Mouse (Mus musculus) erythroblast, adult 5-6 weeks (primary cell): Measurements from ENCODE around the gene Misp. TPM values are rescaled to one million over a fixed set of nuclear protein-coding genes. Genes with fewer than 3 reads are reported as not detected.

ENCODE experiments used
- ATAC-seq: replicated peaks from 2 replicates; pipeline ENCODE4 v1.8.0; 2016; ENCODE audit warnings: moderate number of reproducible peaks, mild to moderate bottlenecking, moderate TSS enrichment, inconsistent platforms; ENCODE audit not compliant: poor library complexity, low FRiP score, severe bottlenecking
- total RNA-seq, 2 experiments: library from RNA; stranded (forward) in 1 of 2; stranded (reverse) in 1 of 2; fragments of 150-400 nt in 1 of 2; fragments of 200-764, 138-1000 nt in 1 of 2; gene quantifications; 2 replicates each; pipeline versions ENCODE4 v1.2.3 to v1.2.4; 2015 to 2017; ENCODE audit warnings: low replicate concordance in 2 of 2

The Misp gene
- total RNA-seq, 2 experiments from 2014 or later, result not detected

GRCm38 (mm10) chr10:79864351-79865188, 43.8 kb downstream of the Misp start:
- no peak for ATAC-seq

DNA sequence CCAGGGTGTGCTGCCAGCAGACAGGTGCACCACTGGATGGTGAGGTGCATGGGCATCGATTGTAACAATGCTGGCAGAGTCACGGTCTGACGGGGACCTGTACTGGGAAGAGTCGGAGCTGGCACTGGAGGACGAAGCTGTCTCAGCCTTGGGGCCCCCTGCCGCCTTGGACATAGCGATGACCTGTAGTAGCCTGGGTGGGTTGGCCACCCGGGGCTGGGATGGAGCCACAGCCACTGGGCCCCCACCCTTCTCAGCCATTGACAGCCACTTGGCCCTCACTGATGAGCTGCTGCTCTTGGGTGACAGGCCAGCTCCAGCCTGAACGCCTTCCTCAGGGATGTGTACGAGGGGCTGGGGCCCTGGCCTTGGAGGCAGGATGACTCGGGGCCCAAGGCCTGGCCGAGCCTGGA, 44.4 kb downstream of the Misp start:
- no peak for ATAC-seq

DNA sequence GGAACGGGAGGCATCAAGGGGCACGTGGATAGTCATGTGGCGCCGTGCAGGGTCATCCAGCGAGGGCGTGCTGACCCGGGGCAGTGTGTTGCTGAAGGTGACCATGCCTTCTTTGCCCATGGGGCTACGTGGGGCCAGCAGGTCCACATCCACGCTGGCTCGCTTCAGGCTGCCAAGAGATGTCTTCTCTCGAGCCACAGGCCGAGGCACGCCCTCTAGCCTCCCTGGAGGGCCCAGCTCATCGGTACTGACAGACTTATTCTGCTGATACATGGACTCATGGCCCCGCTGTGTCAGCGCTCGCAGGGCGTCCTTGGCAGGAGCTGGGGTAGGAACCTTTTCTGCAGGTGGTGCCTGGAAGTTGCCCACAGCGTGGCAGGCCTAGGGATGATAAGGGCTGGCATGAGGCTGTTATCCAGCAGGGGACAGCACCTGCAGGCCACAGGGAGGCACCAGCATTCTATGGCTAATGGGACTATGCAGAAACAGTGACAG, 45.1 kb downstream of the Misp start:
- ATAC-seq, result no peak

- no peak for ATAC-seq
Measured at GRCm38 (mm10) chr10:79866601-79867000, 45.8 kb downstream of the Misp start.

GRCm38 (mm10) chr10:79871845-79872244, 51.1 kb downstream of the Misp start:
- ATAC-seq, result no peak

GRCm38 (mm10) chr10:79872862-79873261, 52.1 kb downstream of the Misp start:
- no peak for ATAC-seq

GRCm38 (mm10) chr10:79873313-79873712, 52.5 kb downstream of the Misp start:
- no peak for ATAC-seq

DNA sequence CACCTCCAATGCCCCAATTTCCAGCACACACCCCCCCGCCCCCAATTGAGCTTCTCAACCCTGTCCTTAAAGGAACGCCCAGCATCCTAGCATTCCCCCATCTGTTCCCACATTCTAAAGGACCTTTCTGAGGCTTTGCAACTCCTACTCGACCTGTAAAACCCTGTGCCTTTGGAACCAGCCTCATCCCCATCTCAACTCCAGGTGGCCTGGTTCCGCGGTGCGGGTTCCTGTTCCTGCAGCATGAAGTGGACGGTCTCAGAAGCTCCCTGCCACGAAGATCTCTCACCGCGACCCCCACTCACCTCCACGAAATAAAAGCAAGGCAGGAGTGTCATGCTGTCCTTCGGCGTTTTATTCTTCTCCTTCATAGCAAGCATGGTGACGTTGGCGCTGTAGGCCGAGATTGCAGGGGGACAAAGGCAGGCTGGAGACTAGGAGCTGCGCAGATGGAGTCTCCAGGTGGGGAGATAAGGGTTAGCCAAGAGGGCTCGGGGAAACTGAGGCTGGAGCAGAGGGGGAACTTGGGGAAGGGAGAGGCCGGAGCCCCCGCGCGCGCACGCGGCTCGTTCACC, 53.0 kb downstream of the Misp start:
- ATAC-seq, result no peak

DNA sequence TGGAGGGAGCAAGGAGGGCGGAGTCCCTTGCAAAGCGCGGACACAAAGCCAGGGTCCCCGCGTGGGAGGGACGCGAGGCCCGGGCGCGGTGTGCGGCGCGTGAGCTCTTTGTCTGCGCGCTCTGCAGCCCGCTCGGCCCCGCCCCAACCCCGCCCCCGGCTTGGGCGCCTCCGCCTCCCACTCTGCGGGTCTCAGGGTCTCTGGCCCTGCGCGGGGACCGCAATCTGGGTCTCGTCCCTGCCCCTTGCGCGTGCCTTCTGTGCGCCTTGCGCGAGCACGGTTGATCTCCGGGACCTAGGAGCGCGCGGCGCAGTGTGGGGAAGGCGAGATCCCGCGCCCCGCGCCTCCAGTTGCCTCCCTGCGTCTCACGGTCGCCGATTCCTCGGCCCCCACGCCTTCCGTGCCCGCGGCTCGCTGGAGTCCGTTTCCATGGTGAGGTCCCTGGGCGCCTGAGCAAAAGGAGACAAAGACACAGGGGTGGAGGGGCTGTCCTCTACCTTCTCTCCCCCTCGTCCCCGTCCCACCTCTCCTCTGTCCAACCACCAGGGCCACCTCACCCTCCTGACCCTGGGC, 53.6 kb downstream of the Misp start, which contains the start of the genes Prtn3 and Plppr3:
Prtn3 (plus strand) TSS at position 187 of the 573 bp plus-strand sequence.
Plppr3 (minus strand) TSS at position 345 of the 573 bp plus-strand sequence.
- no peak for ATAC-seq

DNA sequence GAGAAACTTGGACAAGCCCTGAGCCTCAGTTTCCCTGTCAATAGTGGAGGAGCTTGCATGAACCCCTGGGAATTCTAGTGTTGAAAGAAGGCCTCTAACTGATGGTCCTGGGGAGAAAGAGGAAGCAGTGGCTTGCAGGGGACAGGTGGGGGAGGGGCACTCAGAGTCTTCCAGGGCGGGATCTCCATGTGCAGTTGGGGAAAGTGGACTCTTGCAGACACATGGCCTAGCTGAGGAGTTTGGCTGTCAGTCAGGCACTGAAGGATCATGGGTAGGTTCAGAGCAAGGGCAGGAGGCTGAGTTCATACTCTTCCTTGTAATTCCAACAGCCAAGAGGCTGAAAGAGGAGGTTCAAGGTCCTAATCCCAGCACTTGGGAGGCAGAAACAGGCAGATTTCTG, 56.4 kb downstream of the Misp start:
- no peak for ATAC-seq

DNA sequence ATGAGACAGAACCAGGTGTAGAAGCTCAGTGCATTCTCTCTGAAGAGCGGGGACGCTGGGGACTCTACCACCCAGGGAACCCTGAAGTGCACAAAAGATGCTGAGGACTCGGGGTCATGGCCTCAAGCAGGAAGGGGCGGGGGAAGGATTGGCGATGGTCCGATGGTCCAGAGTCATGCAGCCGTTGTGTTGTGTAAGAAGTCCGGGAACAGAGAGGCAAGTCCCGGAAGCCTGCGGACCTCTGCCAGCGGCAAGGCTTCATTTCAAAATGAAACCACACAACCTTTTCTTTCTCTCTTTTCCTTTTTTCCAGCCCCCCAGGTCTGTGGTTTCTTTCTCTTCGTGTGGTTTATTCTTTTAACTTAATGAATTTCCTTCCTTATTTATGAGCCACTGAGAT, 57.0 kb downstream of the Misp start:
- ATAC-seq, result no peak

GRCm38 (mm10) chr10:79879527-79879926, 58.7 kb downstream of the Misp start:
- no peak for ATAC-seq

Other genes with a start within 250 kb of the Misp start
Only the 30 nearest of the 34 such genes appear.
- gene Shc2, start 183.1 kb upstream of the Misp start, total RNA-seq (2015; ENCODE audit: low replicate concordance), result not detected in 2 replicates
- not detected in 2 replicates for gene Shc2, start 183.1 kb upstream of the Misp start, total RNA-seq (2017; ENCODE audit: low replicate concordance)
- not detected in 2 replicates for gene Odf3l2, start 175.3 kb upstream of the Misp start, total RNA-seq (2015; ENCODE audit: low replicate concordance)
- gene Odf3l2, start 175.3 kb upstream of the Misp start, total RNA-seq (2017; ENCODE audit: low replicate concordance), result not detected in 2 replicates
- gene Madcam1, start 156.4 kb upstream of the Misp start, total RNA-seq (2015; ENCODE audit: low replicate concordance), result not detected in 2 replicates
- gene Madcam1, start 156.4 kb upstream of the Misp start, total RNA-seq (2017; ENCODE audit: low replicate concordance), result 0.84 TPM in 1 of 2 replicates, not detected in the other
- 2.9 and 6.3 TPM in 2 replicates for gene Tpgs1, start 151.6 kb upstream of the Misp start, total RNA-seq (2015; ENCODE audit: low replicate concordance)
- 0.56 and 0.68 TPM in 2 replicates for gene Tpgs1, start 151.6 kb upstream of the Misp start, total RNA-seq (2017; ENCODE audit: low replicate concordance)
- gene Cdc34, start 138.8 kb upstream of the Misp start, total RNA-seq (2015; ENCODE audit: low replicate concordance), result 20.5 and 25.9 TPM in 2 replicates
- gene Cdc34, start 138.8 kb upstream of the Misp start, total RNA-seq (2017; ENCODE audit: low replicate concordance), result 36.7 and 46.1 TPM in 2 replicates
- gene Gzmm, start 132.0 kb upstream of the Misp start, total RNA-seq (2015; ENCODE audit: low replicate concordance), result not detected in 2 replicates
- 1.7 TPM in 1 of 2 replicates, not detected in the other for gene Gzmm, start 132.0 kb upstream of the Misp start, total RNA-seq (2017; ENCODE audit: low replicate concordance)
- gene Bsg, start 116.5 kb upstream of the Misp start, total RNA-seq (2015; ENCODE audit: low replicate concordance), result 913 and 945 TPM in 2 replicates
- 805 and 888 TPM in 2 replicates for gene Bsg, start 116.5 kb upstream of the Misp start, total RNA-seq (2017; ENCODE audit: low replicate concordance)
- gene Hcn2, start 104.4 kb upstream of the Misp start, total RNA-seq (2015; ENCODE audit: low replicate concordance), result not detected in 2 replicates
- not detected in 2 replicates for gene Hcn2, start 104.4 kb upstream of the Misp start, total RNA-seq (2017; ENCODE audit: low replicate concordance)
- gene Polrmt, start 74.4 kb upstream of the Misp start, total RNA-seq (2015; ENCODE audit: low replicate concordance), result 3.6 and 4.8 TPM in 2 replicates
- gene Polrmt, start 74.4 kb upstream of the Misp start, total RNA-seq (2017; ENCODE audit: low replicate concordance), result 1.1 and 5.0 TPM in 2 replicates
- not detected in 2 replicates for gene Fgf22, start 65.9 kb upstream of the Misp start, total RNA-seq (2015; ENCODE audit: low replicate concordance)
- gene Fgf22, start 65.9 kb upstream of the Misp start, total RNA-seq (2017; ENCODE audit: low replicate concordance), result 0.26 TPM in 1 of 2 replicates, not detected in the other
- 11.3 and 12.1 TPM in 2 replicates for gene Rnf126, start 54.0 kb upstream of the Misp start, total RNA-seq (2015; ENCODE audit: low replicate concordance)
- gene Rnf126, start 54.0 kb upstream of the Misp start, total RNA-seq (2017; ENCODE audit: low replicate concordance), result 2.6 and 10.7 TPM in 2 replicates
- gene Fstl3, start 43.7 kb upstream of the Misp start, total RNA-seq (2015; ENCODE audit: low replicate concordance), result 1.7 and 5.8 TPM in 2 replicates
- not detected in 2 replicates for gene Fstl3, start 43.7 kb upstream of the Misp start, total RNA-seq (2017; ENCODE audit: low replicate concordance)
- gene Prss57, start 30.0 kb upstream of the Misp start, total RNA-seq (2015; ENCODE audit: low replicate concordance), result 30.5 and 45.0 TPM in 2 replicates
- gene Prss57, start 30.0 kb upstream of the Misp start, total RNA-seq (2017; ENCODE audit: low replicate concordance), result 6.8 and 14.3 TPM in 2 replicates
- gene Palm, start 27.4 kb upstream of the Misp start, total RNA-seq (2015; ENCODE audit: low replicate concordance), result 9.4 and 12.5 TPM in 2 replicates
- gene Palm, start 27.4 kb upstream of the Misp start, total RNA-seq (2017; ENCODE audit: low replicate concordance), result 4.5 and 10.0 TPM in 2 replicates
- gene Ptbp1, start 33.4 kb downstream of the Misp start, total RNA-seq (2015; ENCODE audit: low replicate concordance), result 45.2 and 66.7 TPM in 2 replicates
- 38.2 and 53.2 TPM in 2 replicates for gene Ptbp1, start 33.4 kb downstream of the Misp start, total RNA-seq (2017; ENCODE audit: low replicate concordance)
- 420 and 449 TPM in 2 replicates for gene Prtn3, start 53.5 kb downstream of the Misp start, total RNA-seq (2015; ENCODE audit: low replicate concordance)
- 114 and 118 TPM in 2 replicates for gene Prtn3, start 53.5 kb downstream of the Misp start, total RNA-seq (2017; ENCODE audit: low replicate concordance)
- 2.1 and 3.1 TPM in 2 replicates for gene Plppr3, start 53.6 kb downstream of the Misp start, total RNA-seq (2015; ENCODE audit: low replicate concordance)
- gene Plppr3, start 53.6 kb downstream of the Misp start, total RNA-seq (2017; ENCODE audit: low replicate concordance), result 4.9 and 6.8 TPM in 2 replicates
- 996 and 1,031 TPM in 2 replicates for gene Elane, start 65.3 kb downstream of the Misp start, total RNA-seq (2015; ENCODE audit: low replicate concordance)
- gene Elane, start 65.3 kb downstream of the Misp start, total RNA-seq (2017; ENCODE audit: low replicate concordance), result 253 and 405 TPM in 2 replicates
- gene Cfd, start 69.9 kb downstream of the Misp start, total RNA-seq (2015; ENCODE audit: low replicate concordance), result not detected in 2 replicates
- gene Cfd, start 69.9 kb downstream of the Misp start, total RNA-seq (2017; ENCODE audit: low replicate concordance), result not detected in 2 replicates
- 5.9 and 11.3 TPM in 2 replicates for gene Med16, start 87.9 kb downstream of the Misp start, total RNA-seq (2015; ENCODE audit: low replicate concordance)
- 4.7 and 9.1 TPM in 2 replicates for gene Med16, start 87.9 kb downstream of the Misp start, total RNA-seq (2017; ENCODE audit: low replicate concordance)
- not detected in 2 replicates for gene Gm26602, start 89.9 kb downstream of the Misp start, total RNA-seq (2015; ENCODE audit: low replicate concordance)
- not detected in 2 replicates for gene Gm26602, start 89.9 kb downstream of the Misp start, total RNA-seq (2017; ENCODE audit: low replicate concordance)
- gene Kiss1r, start 96.0 kb downstream of the Misp start, total RNA-seq (2015; ENCODE audit: low replicate concordance), result not detected in 2 replicates
- gene Kiss1r, start 96.0 kb downstream of the Misp start, total RNA-seq (2017; ENCODE audit: low replicate concordance), result 0.14 TPM in 1 of 2 replicates, not detected in the other
- 42.8 and 46.1 TPM in 2 replicates for gene R3hdm4, start 100.2 kb downstream of the Misp start, total RNA-seq (2015; ENCODE audit: low replicate concordance)
- gene R3hdm4, start 100.2 kb downstream of the Misp start, total RNA-seq (2017; ENCODE audit: low replicate concordance), result 25.0 and 28.3 TPM in 2 replicates
- 6.3 and 8.8 TPM in 2 replicates for gene Arid3a, start 106.1 kb downstream of the Misp start, total RNA-seq (2015; ENCODE audit: low replicate concordance)
- 10.5 and 14.7 TPM in 2 replicates for gene Arid3a, start 106.1 kb downstream of the Misp start, total RNA-seq (2017; ENCODE audit: low replicate concordance)
- 4.0 and 7.5 TPM in 2 replicates for gene Wdr18, start 139.2 kb downstream of the Misp start, total RNA-seq (2015; ENCODE audit: low replicate concordance)
- gene Wdr18, start 139.2 kb downstream of the Misp start, total RNA-seq (2017; ENCODE audit: low replicate concordance), result 2.5 and 14.2 TPM in 2 replicates
- gene Grin3b, start 149.7 kb downstream of the Misp start, total RNA-seq (2015; ENCODE audit: low replicate concordance), result not detected in 2 replicates
- not detected in 2 replicates for gene Grin3b, start 149.7 kb downstream of the Misp start, total RNA-seq (2017; ENCODE audit: low replicate concordance)
- gene Tmem259, start 163.3 kb downstream of the Misp start, total RNA-seq (2015; ENCODE audit: low replicate concordance), result 13.6 and 29.6 TPM in 2 replicates
- gene Tmem259, start 163.3 kb downstream of the Misp start, total RNA-seq (2017; ENCODE audit: low replicate concordance), result 12.8 and 22.6 TPM in 2 replicates
- 33.8 and 46.6 TPM in 2 replicates for gene Cnn2, start 167.6 kb downstream of the Misp start, total RNA-seq (2015; ENCODE audit: low replicate concordance)
- 30.0 and 73.0 TPM in 2 replicates for gene Cnn2, start 167.6 kb downstream of the Misp start, total RNA-seq (2017; ENCODE audit: low replicate concordance)
- gene Abca7, start 175.5 kb downstream of the Misp start, total RNA-seq (2015; ENCODE audit: low replicate concordance), result 14.4 and 18.2 TPM in 2 replicates
- gene Abca7, start 175.5 kb downstream of the Misp start, total RNA-seq (2017; ENCODE audit: low replicate concordance), result 19.4 and 27.7 TPM in 2 replicates
- 23.1 and 31.6 TPM in 2 replicates for gene Arhgap45, start 195.7 kb downstream of the Misp start, total RNA-seq (2015; ENCODE audit: low replicate concordance)
- gene Arhgap45, start 195.7 kb downstream of the Misp start, total RNA-seq (2017; ENCODE audit: low replicate concordance), result 28.6 and 35.8 TPM in 2 replicates